Mouse (Mus musculus): ENCODE measurements around the gene Clec12a.
"Not testable (repeated sequence)": the region's sequence is repeated elsewhere in the genome, so short reads cannot be mapped to it uniquely, and the experiment has no call there.

Gene Clec12a

GRCm38 (mm10) chr6:129342391-129342790, at the start of gene Clec12a:
Gene Clec12a, plus strand, starts transcription at chr6:129342691.
- not testable (repeated sequence) for DNase-seq

DNA sequence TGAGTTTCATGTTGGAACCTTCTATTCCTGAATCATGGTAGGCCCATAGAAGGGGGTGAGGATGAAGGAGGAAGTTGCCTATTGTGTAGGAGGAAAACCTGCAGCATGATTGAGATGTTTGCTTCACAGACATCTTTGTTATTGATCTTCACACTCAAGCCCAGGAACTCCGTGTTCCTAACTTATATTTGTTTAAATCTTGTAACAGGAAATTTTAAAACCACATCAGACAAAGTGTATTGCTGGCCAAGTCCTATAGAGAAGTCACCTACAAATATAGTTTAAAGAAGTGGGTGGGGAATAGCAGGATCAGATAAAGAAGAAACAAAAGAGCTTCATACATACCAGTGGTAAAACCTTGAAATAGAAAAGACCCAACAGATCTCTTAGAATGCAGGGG, 38.3 kb upstream of the Clec12a start:
- DNase-seq = no peak

- no peak for DNase-seq
These were observed 30.0 kb upstream of the Clec12a start for GRCm38 (mm10) chr6:129312499-129312898.

DNA sequence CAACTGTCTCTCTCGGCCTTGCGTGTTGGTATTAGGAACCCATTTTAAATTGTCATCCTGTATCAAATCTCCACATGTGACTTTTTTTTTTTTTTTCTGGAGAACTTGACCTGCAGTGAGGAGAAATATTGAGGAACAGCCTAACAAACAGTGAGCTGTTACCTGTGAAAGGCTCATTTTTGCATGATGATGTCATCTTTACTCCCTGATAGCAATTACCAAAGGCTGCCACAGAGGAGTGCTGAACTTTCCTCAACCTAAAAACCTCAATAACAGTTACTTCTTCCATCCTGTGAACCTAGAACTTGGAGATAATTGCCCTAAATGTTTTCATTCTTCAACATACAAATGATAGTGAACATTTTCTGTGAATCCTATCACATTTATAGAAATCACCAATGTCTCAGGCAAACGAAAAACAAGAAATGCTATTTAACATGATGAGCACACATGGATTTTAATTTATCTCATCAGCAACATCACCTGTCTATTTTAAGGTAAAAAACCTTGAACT, 27.8 kb upstream of the Clec12a start:
- no peak for DNase-seq

- DNase-seq = no peak
These were observed 26.8 kb upstream of the Clec12a start for GRCm38 (mm10) chr6:129315698-129316097.

DNA sequence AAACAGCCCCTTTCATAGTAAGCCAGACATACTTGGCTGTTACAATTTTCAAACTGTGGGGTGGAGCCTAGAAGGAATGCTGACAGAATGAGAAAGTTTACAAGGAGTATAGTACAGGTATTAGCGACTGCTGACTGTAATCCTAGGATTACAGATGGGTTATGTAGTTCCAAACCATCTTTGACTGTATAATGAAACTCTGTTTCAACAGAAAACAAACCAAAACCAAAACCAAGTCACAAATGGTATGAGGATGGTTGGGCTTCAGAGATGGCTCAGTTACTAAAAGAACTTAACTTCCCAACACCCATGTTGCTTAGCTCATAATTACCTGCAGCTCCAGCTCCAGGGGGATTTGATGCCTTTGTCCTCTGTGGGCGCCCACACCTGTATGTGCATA, 26.0 kb upstream of the Clec12a start:
- DNase-seq = no peak

GRCm38 (mm10) chr6:129318395-129318794, 24.1 kb upstream of the Clec12a start:
- no peak for DNase-seq

- DNase-seq = no peak
These were observed 23.2 kb upstream of the Clec12a start for GRCm38 (mm10) chr6:129319331-129319730.

DNA sequence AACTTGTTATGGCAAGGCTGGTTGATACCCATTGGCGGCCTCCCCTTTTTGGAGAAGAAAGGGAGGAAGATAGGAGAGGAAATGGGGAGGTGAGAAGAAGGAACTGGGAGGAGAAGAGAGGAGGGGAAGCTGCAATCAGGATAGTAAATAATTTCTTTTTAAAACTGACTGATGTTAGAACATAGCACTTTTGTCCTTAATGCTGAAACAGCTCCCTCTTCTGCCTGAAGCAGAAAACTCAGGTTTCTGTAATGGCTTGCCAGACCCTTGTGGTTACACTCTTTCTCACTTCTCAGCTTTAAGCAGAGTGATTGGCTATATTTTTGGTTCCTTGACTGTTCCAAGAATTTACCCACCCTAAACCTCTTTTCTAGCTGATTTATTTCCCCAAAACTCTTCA, 16.5 kb upstream of the Clec12a start:
- no peak for DNase-seq

GRCm38 (mm10) chr6:129326568-129327150, 15.8 kb upstream of the Clec12a start:
- DNase-seq = no peak

- no peak for DNase-seq
These were observed 10.9 kb upstream of the Clec12a start, which contains the start of gene 4922502D21Rik for GRCm38 (mm10) chr6:129331610-129332009. Gene 4922502D21Rik, minus strand, starts transcription at chr6:129331796.

- peak; percentile 40 for DNase-seq
These were observed 8.8 kb upstream of the Clec12a start for GRCm38 (mm10) chr6:129333674-129334078.

DNA sequence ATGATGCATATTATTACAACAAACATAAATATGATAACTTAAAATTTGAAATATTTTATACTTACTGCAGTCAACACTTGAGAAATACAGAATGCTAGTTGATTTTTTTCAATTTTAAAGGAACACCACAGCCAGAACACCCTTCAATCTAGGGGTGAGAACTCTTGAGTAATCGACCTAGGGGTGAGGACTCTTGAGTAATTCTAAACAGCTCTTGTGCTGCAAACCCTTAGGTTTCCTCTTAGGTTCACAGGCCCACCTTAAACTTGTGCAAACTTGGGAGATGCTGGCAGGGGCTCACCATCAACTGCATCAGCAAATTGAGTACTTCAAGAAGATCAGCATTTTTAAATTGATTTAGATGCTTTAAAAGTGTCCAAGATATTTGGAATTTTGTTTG, 4.7 kb upstream of the Clec12a start:
- DNase-seq = no peak

- no peak for DNase-seq
These were observed 1.9 kb downstream of the Clec12a start for GRCm38 (mm10) chr6:129344408-129344807.

DNA sequence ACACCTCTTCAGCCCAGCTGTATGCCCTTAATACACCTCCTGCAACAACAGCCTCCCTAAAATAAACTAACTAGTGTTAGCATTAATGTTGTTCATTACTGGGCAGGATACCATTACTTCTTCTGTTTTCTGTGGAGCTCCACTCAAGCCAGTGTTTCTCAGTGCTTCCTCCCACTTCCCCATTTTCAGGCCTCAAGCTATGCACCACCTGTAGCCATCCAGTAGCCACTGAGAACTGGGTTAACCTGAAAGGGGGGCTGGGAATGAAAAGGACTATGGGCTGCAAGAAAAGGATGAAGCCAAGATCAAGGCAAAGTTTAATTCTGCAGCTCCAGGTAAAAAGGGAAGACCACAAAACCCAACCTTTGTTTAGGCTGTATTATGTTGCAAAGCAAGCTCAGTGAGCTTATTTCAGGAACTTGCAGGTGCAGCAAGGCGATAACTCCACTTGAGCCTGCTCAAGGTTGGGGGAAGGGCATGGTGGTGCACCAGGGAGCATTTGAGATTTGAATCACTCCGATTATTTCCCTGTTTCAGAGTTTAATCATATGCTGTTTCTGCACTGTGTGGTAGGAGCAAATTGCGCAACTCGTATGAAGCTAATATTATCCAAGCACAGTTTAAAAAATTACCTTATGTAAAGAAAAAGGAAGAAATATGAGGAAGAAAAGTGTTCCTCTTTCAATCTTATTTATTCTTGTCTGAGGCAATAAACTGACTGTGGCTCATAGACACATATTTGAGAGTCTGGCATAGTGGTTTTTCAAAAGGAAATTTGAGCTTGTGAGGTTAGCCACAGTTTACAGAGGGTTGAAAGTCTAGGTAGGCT, 7.2 kb downstream of the Clec12a start:
- DNase-seq = no peak

DNA sequence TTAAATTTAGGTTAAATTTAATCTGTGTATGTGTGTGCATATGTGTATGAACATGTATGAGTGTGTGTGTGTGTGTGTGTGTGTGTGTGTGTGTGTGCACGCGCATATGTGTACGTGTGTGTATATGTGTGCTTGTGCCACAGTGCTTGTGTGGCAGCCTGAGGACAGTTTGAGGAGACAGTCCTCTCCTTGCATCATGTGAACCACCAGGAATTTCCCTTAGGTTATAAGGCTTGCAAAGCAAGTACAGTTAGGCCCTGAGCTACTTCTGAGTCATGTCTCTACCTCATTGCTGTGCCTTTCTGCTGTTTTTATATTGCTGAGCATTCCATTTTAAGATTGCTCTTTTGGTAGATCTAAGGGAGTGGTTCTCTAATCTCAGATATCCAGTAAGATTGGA, 8.6 kb downstream of the Clec12a start:
- DNase-seq = no peak

- DNase-seq = no peak
These were observed 13.3 kb downstream of the Clec12a start for GRCm38 (mm10) chr6:129355774-129356173.

DNA sequence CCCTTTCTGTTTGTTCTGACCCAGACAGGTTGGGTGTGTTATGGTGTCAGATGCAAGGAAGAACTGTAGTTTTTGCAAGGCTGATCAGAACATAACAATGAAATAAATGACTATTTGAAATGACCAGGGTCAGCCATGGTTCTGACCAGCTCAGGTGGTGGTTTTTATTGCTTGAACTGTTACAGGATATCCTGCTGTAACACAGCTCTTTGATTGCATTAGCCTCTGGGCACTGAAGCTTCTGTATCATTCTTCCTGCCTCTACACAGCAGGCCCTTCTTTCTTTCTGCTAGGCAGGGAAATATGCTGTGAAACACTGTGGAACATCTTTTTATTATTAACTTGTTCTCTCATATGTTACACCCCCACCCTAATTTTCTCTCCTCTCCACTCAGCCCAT, 13.9 kb downstream of the Clec12a start:
- no peak for DNase-seq

GRCm38 (mm10) chr6:129359515-129359914, 17.0 kb downstream of the Clec12a start:
- no peak for DNase-seq

- DNase-seq = no peak
These were observed 21.5 kb downstream of the Clec12a start for GRCm38 (mm10) chr6:129363942-129364341.

- peak; percentile 3 for DNase-seq
These were observed 23.5 kb downstream of the Clec12a start for GRCm38 (mm10) chr6:129365959-129366359.

GRCm38 (mm10) chr6:129369374-129370132, 27.1 kb downstream of the Clec12a start:
- DNase-seq = no peak

- no peak for DNase-seq
These were observed 32.5 kb downstream of the Clec12a start for GRCm38 (mm10) chr6:129374937-129375471.

All from kidney, adult 18-20 months (tissue).